Mouse (Mus musculus) kidney, adult 2 months (tissue): ENCODE measurements around the gene Sorcs2.

Experiments used
- CTCF ChIP-seq: fragments of 200-500 bp; conservative IDR thresholded peaks from 2 replicates; pipeline ENCODE4 v1.5.1; 2011; ENCODE audit warnings: low read depth, mild to moderate bottlenecking, control low read depth, low read length, moderate library complexity, mixed read lengths; ENCODE audit not compliant: insufficient read depth, insufficient read length
- POLR2A ChIP-seq: fragments of 200-500 bp; IDR thresholded peaks from one replicate; pipeline ENCODE4 v1.6.1; 2011; ENCODE audit warnings: low read depth, low read length, control low read depth

DNA sequence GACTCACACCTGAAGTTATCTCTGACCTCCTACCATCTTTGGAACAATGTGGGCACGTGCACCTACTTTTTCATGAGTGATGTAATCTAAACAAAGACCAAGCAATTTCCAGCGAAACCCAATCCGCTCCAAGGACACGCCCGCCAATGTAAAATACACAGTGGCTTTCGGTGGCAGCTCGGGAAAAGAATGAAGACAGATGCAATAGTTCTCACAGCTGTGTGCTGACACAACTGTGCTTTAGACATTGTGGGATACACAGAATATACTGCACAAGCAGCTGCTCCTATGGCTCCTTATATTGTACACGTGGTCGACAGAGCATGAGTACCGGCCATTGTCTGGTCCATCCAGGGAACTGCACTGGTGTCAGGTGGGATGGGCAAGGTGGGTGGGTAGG, 275.0 kb downstream of the Sorcs2 start:
- TF ChIP-seq POLR2A (no peak), CTCF (no peak)
